Mouse (Mus musculus): ENCODE results near the gene Icam1. TPM values are rescaled to one million over a fixed set of nuclear protein-coding genes. Genes with fewer than 3 reads are reported as not detected.
"Not testable (repeated sequence)": the region's sequence is repeated elsewhere in the genome, so short reads cannot be mapped to it uniquely, and the experiment has no call there.

The Icam1 gene
- polyA plus RNA-seq, 1 experiment from 2014 or later: 12.7 TPM

- no peak for ATAC-seq
- no peak overlapping the region for H3K9ac ChIP-seq (ENCODE audit: low read depth, low read length)
- no peak overlapping the region for H3K27ac ChIP-seq (ENCODE audit: low read length)
- H3K4me2 ChIP-seq (ENCODE audit: low read depth, low read length): no peak overlapping the region
- WGBS: 5% methylated on average over 17 of the region's 17 CpGs
- H3K4me1 ChIP-seq (ENCODE audit: control insufficient read depth, insufficient read depth, low read length): peaks cover 50% of the 10 kb centered on the region
- no peaks in the 10 kb centered on the region for H3K36me3 ChIP-seq (ENCODE audit: control insufficient read depth, insufficient read depth, low read length)
- H3K27me3 ChIP-seq (replicated peaks; ENCODE audit: control insufficient read depth, insufficient read depth, low read length): peaks cover 73% of the 10 kb centered on the region
- no peaks in the 10 kb centered on the region for H3K9me3 ChIP-seq (ENCODE audit: control insufficient read depth, low read length)
- no peak overlapping the region for H3K4me3 ChIP-seq (ENCODE audit: low read length)
These were observed 18.8 kb downstream of the Icam1 start for GRCm38 (mm10) chr9:21034481-21035085.

GRCm38 (mm10) chr9:21035586-21035985 lies 19.8 kb downstream of the Icam1 start:
- H3K9me3 ChIP-seq (ENCODE audit: control insufficient read depth, low read length): no peaks in the 10 kb centered on the region
- H3K36me3 ChIP-seq (ENCODE audit: control insufficient read depth, insufficient read depth, low read length): no peaks in the 10 kb centered on the region
- H3K4me3 ChIP-seq (ENCODE audit: low read length): no peak overlapping the region
- WGBS: 28% methylated on average over 9 of the region's 9 CpGs
- peaks cover 69% of the 10 kb centered on the region for H3K27me3 ChIP-seq (replicated peaks; ENCODE audit: control insufficient read depth, insufficient read depth, low read length)
- ATAC-seq: no peak
- H3K9ac ChIP-seq (ENCODE audit: low read depth, low read length): no peak overlapping the region
- H3K4me1 ChIP-seq (ENCODE audit: control insufficient read depth, insufficient read depth, low read length): peaks cover 44% of the 10 kb centered on the region
- H3K27ac ChIP-seq (ENCODE audit: low read length): no peak overlapping the region
- H3K4me2 ChIP-seq (ENCODE audit: low read depth, low read length): no peak overlapping the region

GRCm38 (mm10) chr9:21036161-21036560 lies 20.4 kb downstream of the Icam1 start:
- H3K4me1 ChIP-seq (ENCODE audit: control insufficient read depth, insufficient read depth, low read length): peaks cover 40% of the 10 kb centered on the region
- H3K36me3 ChIP-seq (ENCODE audit: control insufficient read depth, insufficient read depth, low read length): no peaks in the 10 kb centered on the region
- no peak overlapping the region for H3K27ac ChIP-seq (ENCODE audit: low read length)
- H3K4me2 ChIP-seq (ENCODE audit: low read depth, low read length): no peak overlapping the region
- H3K4me3 ChIP-seq (ENCODE audit: low read length): 0 out of 2 replicates have a peak overlapping the region, but pooled peaks have one; percentile 3
- 17% methylated on average over 20 of the region's 20 CpGs for WGBS
- H3K9me3 ChIP-seq (ENCODE audit: control insufficient read depth, low read length): no peaks in the 10 kb centered on the region
- no peak for ATAC-seq
- H3K27me3 ChIP-seq (replicated peaks; ENCODE audit: control insufficient read depth, insufficient read depth, low read length): peaks cover 69% of the 10 kb centered on the region
- H3K9ac ChIP-seq (ENCODE audit: low read depth, low read length): no peak overlapping the region

- H3K4me2 ChIP-seq (ENCODE audit: low read depth, low read length): no peak overlapping the region; the same call in 1 of the 2 replicates
These were observed 20.9 kb downstream of the Icam1 start for GRCm38 (mm10) chr9:21036666-21037065.

GRCm38 (mm10) chr9:21037481-21037891 lies 21.7 kb downstream of the Icam1 start:
- Histone ChIP-seq H3K4me1 (ENCODE audit: control insufficient read depth, insufficient read depth, low read length) (peaks cover 31% of the 10 kb centered on the region), H3K9me3 (ENCODE audit: control insufficient read depth, low read length) (no peaks in the 10 kb centered on the region), H3K27ac (ENCODE audit: low read length) (no peak overlapping the region), H3K4me3 (ENCODE audit: low read length) (peak overlapping the region; percentile 48), H3K4me2 (ENCODE audit: low read depth, low read length) (peak overlapping the region; percentile 64), H3K9ac (ENCODE audit: low read depth, low read length) (peak overlapping the region; percentile 59; the same call in 1 of the 2 replicates), H3K36me3 (ENCODE audit: control insufficient read depth, insufficient read depth, low read length) (no peaks in the 10 kb centered on the region), H3K27me3 (replicated peaks; ENCODE audit: control insufficient read depth, insufficient read depth, low read length) (peaks cover 59% of the 10 kb centered on the region)
- WGBS: 4% methylated on average over 31 of the region's 31 CpGs
- ATAC-seq: no peak

More at GRCm38 (mm10) chr9:21036666-21037065, 20.9 kb downstream of the Icam1 start:
- peaks cover 67% of the 10 kb centered on the region for H3K27me3 ChIP-seq (replicated peaks; ENCODE audit: control insufficient read depth, insufficient read depth, low read length)
- peaks cover 39% of the 10 kb centered on the region for H3K4me1 ChIP-seq (ENCODE audit: control insufficient read depth, insufficient read depth, low read length)
- no peak overlapping the region for H3K4me3 ChIP-seq (ENCODE audit: low read length)
- no peak overlapping the region for H3K9ac ChIP-seq (ENCODE audit: low read depth, low read length)
- WGBS: 4% methylated on average over 22 of the region's 22 CpGs
- no peak for ATAC-seq
- H3K27ac ChIP-seq (ENCODE audit: low read length): no peak overlapping the region
- H3K36me3 ChIP-seq (ENCODE audit: control insufficient read depth, insufficient read depth, low read length): no peaks in the 10 kb centered on the region
- no peaks in the 10 kb centered on the region for H3K9me3 ChIP-seq (ENCODE audit: control insufficient read depth, low read length)

GRCm38 (mm10) chr9:21039779-21040178 lies 24.0 kb downstream of the Icam1 start:
- no peak overlapping the region for H3K4me3 ChIP-seq (ENCODE audit: low read length)
- no peak overlapping the region for H3K9ac ChIP-seq (ENCODE audit: low read depth, low read length)
- H3K4me2 ChIP-seq (ENCODE audit: low read depth, low read length): no peak overlapping the region
- peaks cover 21% of the 10 kb centered on the region for H3K4me1 ChIP-seq (ENCODE audit: control insufficient read depth, insufficient read depth, low read length)
- H3K9me3 ChIP-seq (ENCODE audit: control insufficient read depth, low read length): no peaks in the 10 kb centered on the region
- no peak overlapping the region for H3K27ac ChIP-seq (ENCODE audit: low read length)
- 77% methylated on average over 3 of the region's 3 CpGs for WGBS
- ATAC-seq: no peak
- no peaks in the 10 kb centered on the region for H3K36me3 ChIP-seq (ENCODE audit: control insufficient read depth, insufficient read depth, low read length)
- H3K27me3 ChIP-seq (replicated peaks; ENCODE audit: control insufficient read depth, insufficient read depth, low read length): peaks cover 41% of the 10 kb centered on the region

- H3K4me3 ChIP-seq (ENCODE audit: low read length): no peak overlapping the region
- no peak for ATAC-seq
- H3K27ac ChIP-seq (ENCODE audit: low read length): no peak overlapping the region
- no peak overlapping the region for H3K9ac ChIP-seq (ENCODE audit: low read depth, low read length)
- WGBS: 31% methylated on average over 4 of the region's 4 CpGs
- no peak overlapping the region for H3K4me2 ChIP-seq (ENCODE audit: low read depth, low read length)
- peaks cover 26% of the 10 kb centered on the region for H3K27me3 ChIP-seq (replicated peaks; ENCODE audit: control insufficient read depth, insufficient read depth, low read length)
- no peaks in the 10 kb centered on the region for H3K9me3 ChIP-seq (ENCODE audit: control insufficient read depth, low read length)
- H3K4me1 ChIP-seq (ENCODE audit: control insufficient read depth, insufficient read depth, low read length): peaks cover 21% of the 10 kb centered on the region
- no peaks in the 10 kb centered on the region for H3K36me3 ChIP-seq (ENCODE audit: control insufficient read depth, insufficient read depth, low read length)
These were observed 25.5 kb downstream of the Icam1 start for GRCm38 (mm10) chr9:21041308-21041707.

- WGBS: 90% methylated on average over 4 of the region's 4 CpGs
These were observed 27.8 kb downstream of the Icam1 start for GRCm38 (mm10) chr9:21043563-21043962.

GRCm38 (mm10) chr9:21044785-21045184 lies 29.0 kb downstream of the Icam1 start:
- not testable (repeated sequence) for H3K27ac ChIP-seq (ENCODE audit: low read length); H3K9ac ChIP-seq (ENCODE audit: low read depth, low read length); H3K4me2 ChIP-seq (ENCODE audit: low read depth, low read length); ATAC-seq; H3K36me3 ChIP-seq (ENCODE audit: control insufficient read depth, insufficient read depth, low read length); H3K9me3 ChIP-seq (ENCODE audit: control insufficient read depth, low read length); H3K27me3 ChIP-seq (replicated peaks; ENCODE audit: control insufficient read depth, insufficient read depth, low read length); H3K4me3 ChIP-seq (ENCODE audit: low read length); H3K4me1 ChIP-seq (ENCODE audit: control insufficient read depth, insufficient read depth, low read length)
- WGBS: 48% methylated on average over 1 of the region's 1 CpGs

More at GRCm38 (mm10) chr9:21043563-21043962, 27.8 kb downstream of the Icam1 start:
- Histone ChIP-seq H3K4me2 (ENCODE audit: low read depth, low read length) (no peak overlapping the region), H3K27me3 (replicated peaks; ENCODE audit: control insufficient read depth, insufficient read depth, low read length) (peaks cover 3% of the 10 kb centered on the region; the same call in 1 of the 2 replicates), H3K9me3 (ENCODE audit: control insufficient read depth, low read length) (no peaks in the 10 kb centered on the region), H3K4me3 (ENCODE audit: low read length) (no peak overlapping the region), H3K4me1 (ENCODE audit: control insufficient read depth, insufficient read depth, low read length) (peaks cover 8% of the 10 kb centered on the region; the same call in 1 of the 2 replicates), H3K27ac (ENCODE audit: low read length) (no peak overlapping the region), H3K9ac (ENCODE audit: low read depth, low read length) (no peak overlapping the region), H3K36me3 (ENCODE audit: control insufficient read depth, insufficient read depth, low read length) (no peaks in the 10 kb centered on the region)
- ATAC-seq: no peak

- no peaks in the 10 kb centered on the region for H3K27me3 ChIP-seq (replicated peaks; ENCODE audit: control insufficient read depth, insufficient read depth, low read length)
- WGBS: 76% methylated on average over 3 of the region's 3 CpGs
These were observed 29.4 kb downstream of the Icam1 start for GRCm38 (mm10) chr9:21045235-21045634.

More at GRCm38 (mm10) chr9:21045235-21045634, 29.4 kb downstream of the Icam1 start:
- Histone ChIP-seq H3K4me3 (ENCODE audit: low read length) (no peak overlapping the region), H3K4me1 (ENCODE audit: control insufficient read depth, insufficient read depth, low read length) (peaks cover 7% of the 10 kb centered on the region; the same call in 1 of the 2 replicates), H3K9ac (ENCODE audit: low read depth, low read length) (no peak overlapping the region), H3K9me3 (ENCODE audit: control insufficient read depth, low read length) (no peaks in the 10 kb centered on the region), H3K36me3 (ENCODE audit: control insufficient read depth, insufficient read depth, low read length) (no peaks in the 10 kb centered on the region), H3K27ac (ENCODE audit: low read length) (no peak overlapping the region), H3K4me2 (ENCODE audit: low read depth, low read length) (no peak overlapping the region)
- ATAC-seq: no peak

All from intestine, embryonic 16.5 days (tissue).